Mouse (Mus musculus): ENCODE measurements around the gene Get4.

Gene Get4

GRCm38 (mm10) chr5:139252081-139252909 is at the start of gene Get4:
TSS of gene Get4 (plus strand) at chr5:139252324.
- in situ Hi-C loops (cut with MseI, MboI): no loop called here

GRCm38 (mm10) chr5:139203312-139203711 is 48.8 kb upstream of the Get4 start:
- in situ Hi-C loops (cut with MseI, MboI): no loop called here

- in situ Hi-C loops (cut with MseI, MboI): no loop called here
These were observed 46.0 kb upstream of the Get4 start for GRCm38 (mm10) chr5:139206081-139206480.

GRCm38 (mm10) chr5:139206525-139206924 is 45.6 kb upstream of the Get4 start:
- in situ Hi-C loops (cut with MseI, MboI): no loop called here

- in situ Hi-C loops (cut with MseI, MboI): no loop called here
These were observed 43.9 kb upstream of the Get4 start for GRCm38 (mm10) chr5:139208183-139208582.

GRCm38 (mm10) chr5:139208871-139209684 is 43.0 kb upstream of the Get4 start:
- in situ Hi-C loops (cut with MseI, MboI): no loop called here

GRCm38 (mm10) chr5:139209685-139210026 is 42.5 kb upstream of the Get4 start:
- in situ Hi-C loops (cut with MseI, MboI): no loop called here

GRCm38 (mm10) chr5:139211737-139212385 is 40.3 kb upstream of the Get4 start:
- in situ Hi-C loops (cut with MseI, MboI): no loop called here

- in situ Hi-C loops (cut with MseI, MboI): no loop called here
These were observed 37.8 kb upstream of the Get4 start for GRCm38 (mm10) chr5:139214298-139214697.

DNA sequence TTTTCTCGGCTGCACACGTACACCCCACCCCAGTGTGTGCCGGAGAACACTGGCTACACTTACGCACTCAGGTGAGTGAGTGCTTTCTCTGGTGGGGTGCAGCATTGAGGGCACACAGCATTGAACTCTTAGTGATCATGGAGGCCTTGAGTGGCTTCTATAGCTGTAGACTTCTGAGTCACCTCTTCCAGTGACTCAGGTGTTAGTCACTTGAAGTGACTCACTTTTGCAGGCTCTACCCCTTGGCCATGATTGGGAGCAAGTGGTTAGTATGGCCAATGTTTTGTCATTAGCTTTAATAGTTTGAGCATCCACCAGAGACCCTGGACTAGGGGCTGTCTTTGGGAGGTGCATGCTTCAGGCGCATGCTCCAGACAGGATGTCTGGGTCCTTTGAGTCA is 36.9 kb upstream of the Get4 start:
- in situ Hi-C loops (cut with MseI, MboI): no loop called here

GRCm38 (mm10) chr5:139216121-139216520 is 36.0 kb upstream of the Get4 start:
- in situ Hi-C loops (cut with MseI, MboI): no loop called here

DNA sequence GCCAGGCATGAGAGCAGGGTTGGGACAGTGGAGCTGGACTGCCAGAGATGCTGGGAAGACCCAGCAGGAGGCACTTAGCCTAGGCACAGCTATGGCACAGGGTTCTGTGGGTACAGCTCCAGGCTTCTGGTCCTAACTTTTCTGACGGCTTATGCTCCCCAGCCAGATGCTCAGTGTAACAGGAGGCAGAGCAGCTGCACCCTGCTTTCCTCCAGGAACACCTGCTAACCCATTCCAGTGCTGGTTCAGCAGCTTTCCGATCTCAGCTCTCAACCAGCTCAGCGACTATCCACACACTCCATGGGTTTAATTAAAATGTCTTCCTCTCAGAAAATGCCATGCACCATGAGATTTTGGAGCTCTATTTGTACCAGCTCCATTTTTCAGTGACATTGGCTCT is 35.4 kb upstream of the Get4 start:
- in situ Hi-C loops (cut with MseI, MboI): no loop called here

DNA sequence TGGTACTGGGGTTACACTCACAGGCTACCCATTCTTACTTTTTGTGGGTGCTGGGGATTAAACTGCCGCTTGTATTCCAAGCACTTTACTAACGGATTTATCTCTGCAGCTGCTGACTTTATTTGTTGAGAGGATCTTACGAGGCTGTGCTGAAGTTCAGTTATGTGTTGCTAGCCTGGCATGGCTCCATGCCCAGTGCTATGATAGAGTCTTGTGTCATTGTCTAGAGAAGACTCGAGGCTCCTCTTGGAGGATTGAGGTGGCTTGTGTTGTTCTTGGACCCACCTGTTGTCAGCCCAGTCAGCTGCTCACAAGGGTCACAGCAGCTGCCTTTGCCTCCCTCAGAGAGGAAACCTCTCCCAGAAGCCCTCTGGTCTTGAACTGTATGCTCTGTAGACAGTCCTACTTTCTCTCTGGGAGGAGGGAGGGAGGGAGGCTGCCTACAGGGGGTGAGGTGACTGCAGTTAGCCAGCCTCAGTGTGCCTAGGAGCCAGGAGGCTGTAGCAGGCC is 32.1 kb upstream of the Get4 start:
- in situ Hi-C loops (cut with MseI, MboI): no loop called here

GRCm38 (mm10) chr5:139220610-139221009 is 31.5 kb upstream of the Get4 start:
- in situ Hi-C loops (cut with MseI, MboI): no loop called here

GRCm38 (mm10) chr5:139223331-139223730 is 28.8 kb upstream of the Get4 start:
- in situ Hi-C loops (cut with MseI, MboI): no loop called here

DNA sequence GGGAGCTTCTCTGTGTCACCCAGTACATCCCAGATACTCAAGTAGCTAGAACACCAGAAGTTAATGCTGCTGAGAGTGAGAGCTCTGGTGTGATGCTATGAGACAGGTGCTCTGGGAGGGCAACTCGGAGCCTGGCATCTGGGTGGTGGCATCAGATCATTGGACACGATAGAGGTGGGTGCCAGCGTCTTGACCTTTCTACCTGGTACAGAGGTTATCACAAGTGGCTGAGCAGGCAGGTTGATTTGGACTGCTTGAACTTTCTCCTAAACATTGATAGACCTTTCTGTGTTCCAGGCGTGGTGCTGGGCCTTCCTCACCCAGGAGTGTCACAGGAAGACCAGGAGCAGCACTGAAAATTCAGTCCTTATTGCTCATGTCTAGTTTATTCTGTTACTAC is 24.9 kb upstream of the Get4 start:
- in situ Hi-C loops (cut with MseI, MboI): no loop called here

DNA sequence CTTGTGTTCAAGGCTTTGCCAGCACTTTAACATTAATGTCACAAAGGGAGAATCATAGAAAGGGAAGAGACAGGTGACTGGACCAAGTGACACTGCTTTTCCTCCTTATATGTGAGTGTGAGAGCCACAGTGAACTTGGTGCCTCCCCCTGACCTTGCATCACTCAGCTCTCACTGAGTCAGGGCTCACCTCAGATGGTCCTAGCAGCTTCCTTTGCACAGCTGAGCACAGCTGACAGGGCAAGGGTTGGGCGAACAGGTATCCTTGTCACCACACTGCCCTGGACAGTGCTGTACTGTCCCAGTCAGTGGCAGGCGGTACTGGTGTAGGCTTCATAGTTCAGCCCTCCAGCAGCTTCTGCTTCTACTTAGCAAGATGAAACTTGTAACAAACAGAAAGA is 24.5 kb upstream of the Get4 start:
- in situ Hi-C loops (cut with MseI, MboI): no loop called here

- in situ Hi-C loops (cut with MseI, MboI): no loop called here
These were observed 23.8 kb upstream of the Get4 start for GRCm38 (mm10) chr5:139228318-139228717.

- in situ Hi-C loops (cut with MseI, MboI): no loop called here
These were observed 22.4 kb upstream of the Get4 start for GRCm38 (mm10) chr5:139229716-139230115.

DNA sequence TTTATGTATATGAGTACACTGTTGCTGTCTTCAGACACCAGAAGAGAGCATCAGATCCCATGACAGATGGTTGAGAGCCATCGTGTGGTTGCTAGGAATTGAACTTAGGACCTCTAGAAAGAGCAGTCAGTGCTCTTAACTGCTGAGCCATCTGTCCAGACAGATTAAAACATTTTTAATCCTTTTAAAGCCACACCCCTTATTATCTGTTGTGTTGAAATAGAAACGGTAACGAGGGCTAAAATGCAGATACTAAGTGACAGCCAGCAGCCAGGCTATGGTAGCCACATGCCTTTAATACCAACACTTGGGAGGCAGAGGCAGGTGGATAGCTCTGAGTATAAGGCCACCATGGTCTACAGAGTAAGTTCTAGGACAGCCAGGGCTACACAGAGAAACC is 20.0 kb upstream of the Get4 start:
- in situ Hi-C loops (cut with MseI, MboI): no loop called here

DNA sequence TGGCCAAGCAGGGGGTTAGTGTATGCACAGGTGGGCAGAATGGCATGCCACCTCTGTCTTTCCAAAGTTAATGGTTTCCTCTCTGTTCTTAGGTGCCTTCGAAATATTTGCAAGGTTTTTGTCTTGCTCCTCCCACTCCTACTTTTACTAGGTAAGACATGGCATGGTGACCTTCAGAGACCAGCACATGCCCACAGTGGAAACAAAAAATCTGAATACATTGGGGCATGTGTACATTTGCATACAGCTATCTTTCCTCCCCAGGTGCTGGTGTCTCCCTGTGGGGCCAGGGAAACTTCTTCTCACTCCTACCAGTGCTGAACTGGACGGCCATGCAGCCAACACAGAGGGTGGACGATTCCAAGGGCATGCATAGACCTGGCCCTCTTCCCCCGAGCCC is 17.7 kb upstream of the Get4 start:
- in situ Hi-C loops (cut with MseI, MboI): no loop called here

DNA sequence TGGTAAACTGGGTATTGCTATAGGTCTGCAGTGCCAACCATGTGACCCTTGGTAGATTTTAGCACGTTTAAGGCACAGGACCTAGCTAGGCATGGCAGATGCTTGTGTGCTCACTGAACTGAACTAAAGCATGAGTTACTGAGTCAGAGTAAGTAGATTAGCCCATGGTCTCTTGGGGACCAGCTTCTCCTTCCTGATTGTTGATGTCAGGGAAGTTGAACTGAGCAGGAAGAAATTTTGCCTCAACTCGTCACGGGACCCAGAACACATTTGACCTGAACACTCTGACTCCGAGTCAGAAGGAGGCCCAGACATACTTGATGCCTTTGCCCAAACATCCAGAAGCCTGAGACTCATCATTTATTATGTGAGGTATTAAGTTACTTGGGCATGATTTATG is 14.7 kb upstream of the Get4 start:
- in situ Hi-C loops (cut with MseI, MboI): no loop called here
